Mouse (Mus musculus) heart, embryonic 11.5 days (tissue): ENCODE data around the gene Jazf1. TPM values are rescaled to one million over a fixed set of nuclear protein-coding genes. Genes with fewer than 3 reads are reported as not detected.

Experiments
- ATAC-seq: fragments of 200-750 bp; cut with Nextera tagmentation; replicated peaks from 2 replicates; pipeline ENCODE4 v1.8.0; 2017; ENCODE audit warnings: moderate library complexity; ENCODE audit not compliant: insufficient number of reproducible peaks, low FRiP score, low TSS enrichment
- H3K27ac ChIP-seq: fragments of 300-500 bp; sonication (generic); 2 replicates; pipeline ENCODE4 v1.5.1; 2014; ENCODE audit warnings: mild to moderate bottlenecking, low read depth, low read length
- H3K27me3 ChIP-seq: fragments of 300-500 bp; sonication (generic); 2 replicates; pipeline ENCODE4 v1.6.1; 2014; ENCODE audit warnings: mild to moderate bottlenecking, low read length, mixed read lengths; ENCODE audit not compliant: control insufficient read depth, insufficient read depth
- H3K36me3 ChIP-seq: fragments of 300-500 bp; sonication (generic); 2 replicates; pipeline ENCODE4 v1.6.1; 2014; ENCODE audit warnings: mild to moderate bottlenecking, low read length, moderate library complexity, mixed read lengths; ENCODE audit not compliant: control insufficient read depth, insufficient read depth
- H3K4me1 ChIP-seq: fragments of 300-500 bp; sonication (generic); 2 replicates; pipeline ENCODE4 v1.6.1; 2014; ENCODE audit warnings: low read length; ENCODE audit not compliant: control insufficient read depth, insufficient read depth
- H3K4me2 ChIP-seq: fragments of 300-500 bp; sonication (generic); 2 replicates; pipeline ENCODE4 v1.6.1; 2014; ENCODE audit warnings: mild to moderate bottlenecking, moderate library complexity
- H3K4me3 ChIP-seq: fragments of 300-500 bp; sonication (generic); 2 replicates; pipeline ENCODE4 v1.5.1; 2014; ENCODE audit warnings: low read depth, low read length
- H3K9ac ChIP-seq: fragments of 300-500 bp; sonication (generic); 2 replicates; pipeline ENCODE4 v1.6.1; 2014; ENCODE audit warnings: mild to moderate bottlenecking, low read depth, low read length, moderate library complexity
- H3K9me3 ChIP-seq: fragments of 300-500 bp; sonication (generic); replicated peaks from 2 replicates; pipeline ENCODE4 v1.6.1; 2016; ENCODE audit warnings: low read length; ENCODE audit not compliant: control insufficient read depth
- WGBS: fragments of 180-500 bp; shearing (Covaris S2); extraction: QIAGEN DNeasy Blood & Tissue Kit; methylation state at CpG from one replicate; pipeline ENCODE4 v1.1.7; 2014; ENCODE audit not compliant: insufficient replicate concordance; 5-methylcytosine and 5-hydroxymethylcytosine counted together
- polyA plus RNA-seq: library from polyadenylated mRNA; unstranded; fragments of >200 nt; fragmentation: Nextera tagmentation; extraction: Ambion mirVana; gene quantifications from 2 replicates; pipeline ENCODE4 v1.2.1, GENCODE M21; 2014

Gene Jazf1
- polyA plus RNA-seq, 1 experiment from 2014 or later: 11.5 TPM

DNA sequence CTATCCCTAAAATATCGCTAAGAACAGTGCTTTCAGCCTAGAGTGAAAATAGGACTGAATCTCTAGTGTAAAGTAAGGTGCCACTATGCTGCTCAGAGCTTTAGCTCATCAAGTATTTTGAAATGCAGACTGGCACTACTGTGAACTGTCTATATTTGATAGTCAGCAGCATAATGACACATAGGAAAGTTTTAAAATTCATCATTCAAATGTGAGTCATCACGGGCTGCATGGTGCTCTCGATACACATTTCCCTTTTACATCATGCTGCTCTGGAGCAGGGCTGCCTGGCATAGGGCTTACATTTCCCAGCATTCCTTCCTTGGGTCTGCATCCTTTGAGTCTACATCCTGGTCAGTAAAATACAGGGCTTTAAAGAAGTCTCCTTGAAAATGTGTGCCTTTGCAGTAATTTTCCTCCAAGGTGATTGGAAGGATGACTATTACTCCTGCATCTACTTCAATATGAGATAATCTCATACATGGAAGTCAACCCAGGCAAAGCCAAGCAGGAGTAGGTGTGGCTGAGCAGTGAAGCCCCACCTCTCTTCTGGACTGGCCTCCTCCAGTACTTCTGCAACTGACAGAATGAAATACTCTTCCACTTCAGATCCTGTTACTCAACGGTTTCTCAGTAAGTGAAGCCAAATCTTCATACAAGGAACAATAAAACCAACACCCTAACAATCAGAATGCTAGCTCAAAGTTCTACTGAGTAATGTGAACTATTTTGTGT, 165.0 kb downstream of the Jazf1 start:
- H3K27me3 ChIP-seq: no peaks in the 10 kb centered on the region
- no peak overlapping the region for H3K27ac ChIP-seq
- no peaks in the 10 kb centered on the region for H3K9me3 ChIP-seq
- no peak overlapping the region for H3K4me3 ChIP-seq
- H3K9ac ChIP-seq: no peak overlapping the region
- no peak for ATAC-seq
- H3K4me1 ChIP-seq: peaks cover 21% of the 10 kb centered on the region
- 77% methylated on average over 4 of the region's 4 CpGs for WGBS
- H3K36me3 ChIP-seq: no peaks in the 10 kb centered on the region
- H3K4me2 ChIP-seq: no peak overlapping the region

DNA sequence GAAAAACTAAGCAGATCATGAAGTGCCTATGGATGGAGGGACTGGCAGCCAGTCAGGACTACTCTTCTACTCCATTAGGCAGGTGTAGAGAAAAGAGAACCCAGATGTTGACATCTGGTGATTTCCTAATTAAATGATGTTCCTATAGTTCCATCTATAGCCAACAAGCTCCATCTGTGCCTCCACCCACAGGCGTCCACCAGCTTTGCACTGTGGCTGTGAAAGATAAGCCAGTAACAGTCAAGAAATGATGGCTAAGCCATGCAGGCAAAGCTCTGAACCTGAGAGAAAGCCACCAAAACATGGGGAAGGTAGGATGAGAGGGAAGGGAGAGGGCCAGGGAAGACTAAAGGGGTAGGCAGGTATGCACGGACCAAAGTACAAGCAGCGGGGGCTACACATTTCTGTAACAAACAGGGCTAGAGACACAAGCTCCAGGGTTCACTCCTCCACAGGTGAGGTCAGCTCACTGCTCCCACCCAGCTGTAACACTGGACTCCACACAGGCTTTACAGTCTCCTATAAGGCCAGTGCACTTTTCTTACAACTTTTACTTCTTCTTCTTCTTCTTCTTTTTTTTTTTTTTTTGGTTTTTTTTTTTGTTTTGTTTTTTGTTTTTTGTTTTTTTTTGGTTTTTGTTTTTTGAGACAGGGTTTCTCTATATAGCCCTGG, 168.7 kb downstream of the Jazf1 start:
- Histone ChIP-seq H3K27me3 (no peaks in the 10 kb centered on the region), H3K36me3 (no peaks in the 10 kb centered on the region), H3K4me2 (no peak overlapping the region), H3K4me3 (no peak overlapping the region), H3K4me1 (0 out of 2 replicates have a peak, but pooled peaks cover 8% of the 10 kb centered on the region), H3K27ac (no peak overlapping the region), H3K9me3 (no peaks in the 10 kb centered on the region), H3K9ac (no peak overlapping the region)
- no peak for ATAC-seq
- WGBS: 79% methylated on average over 3 of the region's 3 CpGs

DNA sequence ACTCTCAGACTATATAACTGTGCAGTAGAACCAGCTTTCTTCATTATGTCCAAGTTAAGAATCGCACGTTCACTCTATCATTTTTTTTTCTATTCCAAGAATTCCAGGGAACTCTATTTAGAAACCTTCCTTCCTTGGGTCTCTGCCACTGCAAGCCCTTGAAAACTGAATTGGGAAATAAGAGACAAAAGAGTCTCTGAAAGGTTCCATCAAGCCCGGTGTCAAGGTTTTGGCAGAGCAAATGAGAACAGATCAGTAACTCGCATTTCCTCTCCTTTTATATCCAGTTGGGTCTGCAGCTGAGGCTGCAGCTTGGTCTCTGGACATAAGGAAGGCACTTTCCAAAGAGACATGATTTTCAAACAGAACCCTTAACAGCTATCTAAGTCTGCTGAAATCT, 173.4 kb downstream of the Jazf1 start:
- no peaks in the 10 kb centered on the region for H3K27me3 ChIP-seq
- no peaks in the 10 kb centered on the region for H3K4me1 ChIP-seq
- no peak for ATAC-seq
- H3K4me3 ChIP-seq: no peak overlapping the region
- WGBS: 82% methylated on average over 4 of the region's 4 CpGs
- H3K36me3 ChIP-seq: no peaks in the 10 kb centered on the region
- H3K9ac ChIP-seq: no peak overlapping the region
- H3K4me2 ChIP-seq: no peak overlapping the region
- H3K9me3 ChIP-seq: no peaks in the 10 kb centered on the region
- no peak overlapping the region for H3K27ac ChIP-seq

DNA sequence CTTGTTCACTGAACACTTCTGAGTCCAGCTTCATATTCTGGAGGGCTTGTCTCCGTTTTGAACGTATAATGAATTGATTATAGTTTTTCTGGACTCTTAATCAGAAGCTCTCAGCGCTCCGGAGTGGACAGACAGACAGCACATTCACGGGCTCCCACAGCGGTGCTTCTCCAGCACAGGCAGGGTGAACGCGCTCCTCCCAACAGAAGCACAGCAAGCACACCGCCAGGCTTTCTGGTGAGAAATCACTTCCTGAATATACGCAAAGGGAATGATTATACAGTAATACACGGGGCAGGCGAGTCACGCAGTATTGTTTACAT, 174.0 kb downstream of the Jazf1 start:
- Histone ChIP-seq H3K27me3 (no peaks in the 10 kb centered on the region), H3K4me3 (no peak overlapping the region), H3K9ac (no peak overlapping the region), H3K4me1 (no peaks in the 10 kb centered on the region), H3K4me2 (no peak overlapping the region), H3K27ac (no peak overlapping the region), H3K9me3 (no peaks in the 10 kb centered on the region), H3K36me3 (no peaks in the 10 kb centered on the region)
- no peak for ATAC-seq
- 75% methylated on average over 13 of the region's 13 CpGs for WGBS

DNA sequence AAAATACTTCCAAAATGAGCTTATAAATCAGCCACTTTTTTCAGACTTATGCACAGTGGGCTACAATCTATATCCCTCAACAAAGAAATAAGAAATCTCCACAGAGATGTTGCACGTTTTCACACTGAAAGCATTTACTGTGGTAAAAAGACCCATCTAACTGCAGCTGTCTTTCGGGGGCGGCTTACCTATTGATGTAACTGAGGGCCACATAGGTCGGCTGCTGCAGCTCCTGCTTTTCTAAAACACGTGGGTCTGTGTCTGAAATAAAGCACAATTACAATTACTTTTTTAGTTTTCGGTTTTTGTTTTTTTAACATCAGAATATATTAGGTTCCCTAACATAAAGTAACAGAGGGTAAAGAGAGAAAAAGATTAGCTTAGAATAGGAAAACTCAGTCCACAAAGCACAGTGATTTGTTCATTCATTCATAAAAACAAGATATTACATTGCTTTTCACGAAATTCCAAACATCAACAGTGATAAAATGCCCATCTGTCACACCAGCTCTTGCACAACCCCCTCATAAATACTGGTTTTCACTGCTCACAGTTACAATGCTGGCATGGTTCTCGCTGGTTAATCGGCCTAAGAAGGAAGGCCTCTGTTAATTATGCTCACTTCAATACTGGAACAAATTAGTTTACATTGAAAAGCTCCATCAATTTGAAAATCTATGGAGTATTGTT, 174.5 kb downstream of the Jazf1 start:
- Histone ChIP-seq H3K9me3 (no peaks in the 10 kb centered on the region), H3K4me1 (no peaks in the 10 kb centered on the region), H3K27ac (no peak overlapping the region), H3K36me3 (no peaks in the 10 kb centered on the region), H3K4me3 (no peak overlapping the region), H3K4me2 (no peak overlapping the region), H3K27me3 (no peaks in the 10 kb centered on the region), H3K9ac (no peak overlapping the region)
- 74% methylated on average over 9 of the region's 9 CpGs for WGBS
- ATAC-seq: no peak

DNA sequence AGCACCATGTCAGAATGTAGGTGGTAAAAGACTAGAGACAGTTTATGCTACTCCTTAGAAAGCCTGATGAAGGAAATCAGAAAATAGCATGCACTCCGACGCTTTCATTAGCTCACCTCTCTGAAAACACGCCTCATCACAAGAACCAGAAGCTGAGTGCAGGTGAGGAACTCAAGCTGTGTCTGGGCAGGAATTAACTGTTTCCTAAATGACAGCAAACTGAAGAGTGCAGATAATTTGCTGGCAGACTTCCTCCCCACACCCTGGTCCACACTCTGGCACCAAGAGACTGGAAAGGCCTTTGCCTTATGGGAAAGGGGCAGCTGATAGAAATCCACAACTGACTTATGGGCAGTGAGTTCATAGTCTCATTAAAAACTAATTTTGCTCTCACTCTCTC, 175.5 kb downstream of the Jazf1 start:
- H3K9me3 ChIP-seq: no peaks in the 10 kb centered on the region
- H3K9ac ChIP-seq: no peak overlapping the region
- no peak overlapping the region for H3K27ac ChIP-seq
- no peak overlapping the region for H3K4me3 ChIP-seq
- WGBS: 76% methylated on average over 3 of the region's 3 CpGs
- H3K4me2 ChIP-seq: no peak overlapping the region
- no peaks in the 10 kb centered on the region for H3K36me3 ChIP-seq
- H3K27me3 ChIP-seq: no peaks in the 10 kb centered on the region
- H3K4me1 ChIP-seq: no peaks in the 10 kb centered on the region
- ATAC-seq: no peak

DNA sequence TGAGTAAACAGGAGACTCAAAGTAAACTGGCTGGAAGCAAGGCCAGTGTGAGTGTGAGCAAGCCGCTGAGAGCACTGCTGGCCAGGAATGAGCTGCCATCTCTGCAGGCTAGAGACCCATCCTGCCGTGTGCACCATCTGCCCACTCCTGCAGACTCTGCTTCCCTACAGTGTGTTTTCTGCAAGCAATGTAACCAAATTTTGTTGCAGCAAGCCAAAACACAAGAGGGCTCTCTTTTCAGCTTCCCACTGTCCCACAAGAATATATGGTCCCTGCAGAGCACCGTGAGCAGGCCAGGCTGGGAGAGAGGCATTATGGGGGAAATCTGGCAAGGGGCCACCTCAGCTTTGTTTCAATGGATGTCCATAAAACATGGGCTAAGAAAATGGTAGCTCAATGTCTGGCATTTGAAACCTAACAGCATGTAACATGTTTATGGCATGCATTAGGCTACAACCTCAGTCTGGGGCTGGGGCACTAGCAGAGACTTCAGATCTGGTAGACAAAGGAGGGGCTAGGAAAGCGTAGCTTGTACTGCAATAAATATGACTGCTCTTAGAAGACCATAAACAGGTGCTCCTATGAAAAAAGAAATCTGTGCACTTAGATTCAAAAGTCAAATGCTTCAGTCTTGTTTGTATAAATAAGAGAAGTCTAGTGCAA, 180.8 kb downstream of the Jazf1 start:
- H3K27me3 ChIP-seq: no peaks in the 10 kb centered on the region
- H3K27ac ChIP-seq: no peak overlapping the region
- H3K9me3 ChIP-seq: no peaks in the 10 kb centered on the region
- 77% methylated on average over 4 of the region's 4 CpGs for WGBS
- H3K9ac ChIP-seq: no peak overlapping the region
- ATAC-seq: no peak
- H3K4me3 ChIP-seq: no peak overlapping the region
- H3K4me1 ChIP-seq: no peaks in the 10 kb centered on the region
- no peaks in the 10 kb centered on the region for H3K36me3 ChIP-seq
- H3K4me2 ChIP-seq: no peak overlapping the region

DNA sequence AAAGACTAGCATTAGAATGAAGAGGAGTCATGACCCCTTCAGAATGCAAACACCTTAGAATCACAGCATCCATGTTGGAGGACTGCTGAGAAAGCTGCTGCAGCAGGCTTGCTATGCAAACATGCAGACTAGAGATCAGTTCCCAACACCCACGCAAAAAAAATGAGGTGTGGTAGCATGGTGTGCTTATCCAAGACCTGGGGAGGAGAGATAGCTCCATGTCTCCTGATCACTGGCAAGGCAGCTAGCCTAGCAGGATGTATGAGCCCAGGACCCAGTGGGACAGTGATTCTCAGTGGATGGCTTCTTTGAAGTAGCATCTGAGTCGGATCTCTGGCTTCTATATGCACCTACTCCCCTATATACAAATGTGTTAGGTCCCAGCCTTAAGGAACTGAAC, 184.7 kb downstream of the Jazf1 start:
- Histone ChIP-seq H3K9ac (no peak overlapping the region), H3K27ac (no peak overlapping the region), H3K36me3 (no peaks in the 10 kb centered on the region), H3K27me3 (no peaks in the 10 kb centered on the region), H3K4me2 (no peak overlapping the region), H3K9me3 (peaks cover 4% of the 10 kb centered on the region; the same call in 1 of the 2 replicates), H3K4me1 (no peaks in the 10 kb centered on the region), H3K4me3 (no peak overlapping the region)
- ATAC-seq: no peak
- 56% methylated on average over 2 of the region's 2 CpGs for WGBS
